Mouse (Mus musculus) MEL (cell line): ENCODE measurements around the gene Pofut1. TPM values are rescaled to one million over a fixed set of nuclear protein-coding genes. Genes with fewer than 3 reads are reported as not detected.

Experiments used
- DNase-seq: peaks from one replicate; pipeline ENCODE4 v3.0.0; 2011; ENCODE audit warnings: low read depth, low spot score
- H3K27ac ChIP-seq: 2 replicates; pipeline ENCODE4 v1.5.1; 2012; ENCODE audit warnings: low read depth, mild to moderate bottlenecking, control low read depth, low read length, moderate library complexity; ENCODE audit not compliant: control insufficient read depth
- H3K27me3 ChIP-seq, 2 experiments: fragments of 150-350 bp in 1 of 2; sonication (generic) in 1 of 2; 2 replicates each; pipeline ENCODE4 v1.6.1; 2012; ENCODE audit warnings: low read length in 2 of 2, mild to moderate bottlenecking in 2 of 2, improper control_type of control experiment in 1 of 2, moderate library complexity in 1 of 2; ENCODE audit not compliant: insufficient read depth in 2 of 2, control insufficient read depth in 1 of 2
- H3K36me3 ChIP-seq, 2 experiments: 2 replicates each; pipeline ENCODE4 v1.6.1; 2012 to 2014; ENCODE audit warnings: low read length in 2 of 2, improper control_type of control experiment in 1 of 2, inconsistent platforms in 1 of 2, mild to moderate bottlenecking in 1 of 2; ENCODE audit not compliant: insufficient read depth in 2 of 2, control insufficient read depth in 1 of 2
- H3K4me1 ChIP-seq, 2 experiments: fragments of 150-350 bp in 1 of 2; sonication (generic) in 1 of 2; 2 replicates each; pipeline ENCODE4 v1.6.1; 2012; ENCODE audit warnings: low read length in 2 of 2, improper control_type of control experiment in 1 of 2, mild to moderate bottlenecking in 1 of 2; ENCODE audit not compliant: insufficient read depth in 2 of 2, control insufficient read depth in 1 of 2
- H3K4me3 ChIP-seq, 2 experiments: fragments of 150-350 bp in 1 of 2; sonication (generic) in 1 of 2; 2 replicates each; pipeline ENCODE4 v1.5.1; 2012; ENCODE audit warnings: low read depth in 2 of 2, low read length in 2 of 2, mild to moderate bottlenecking in 2 of 2, moderate library complexity in 2 of 2, control low read depth in 1 of 2, improper control_type of control experiment in 1 of 2; ENCODE audit not compliant: control insufficient read depth in 1 of 2, insufficient read depth in 1 of 2
- H3K79me2 ChIP-seq: 2 replicates; pipeline ENCODE4 v1.6.1; 2012; ENCODE audit warnings: mild to moderate bottlenecking, low read length, moderate library complexity; ENCODE audit not compliant: control insufficient read depth, poor library complexity, insufficient read depth
- H3K9ac ChIP-seq: 2 replicates; pipeline ENCODE4 v1.6.1; 2012; ENCODE audit warnings: low read depth, mild to moderate bottlenecking, control low read depth, low read length, moderate library complexity; ENCODE audit not compliant: control insufficient read depth, poor library complexity, severe bottlenecking
- H3K9me3 ChIP-seq: fragments of 150-350 bp; sonication (generic); replicated peaks from 2 replicates; pipeline ENCODE4 v1.6.1; 2012; ENCODE audit warnings: mild to moderate bottlenecking, low read length, improper control_type of control experiment, moderate library complexity; ENCODE audit not compliant: insufficient read depth
- BHLHE40 ChIP-seq: IDR thresholded peaks from 2 replicates; pipeline ENCODE4 v1.6.1; 2012; ENCODE audit warnings: low read depth, mild to moderate bottlenecking, inconsistent platforms, low read length, improper control_type of control experiment, borderline replicate concordance
- CHD2 ChIP-seq: IDR thresholded peaks from 2 replicates; pipeline ENCODE4 v1.6.1; 2011; ENCODE audit warnings: low read length, improper control_type of control experiment
- ELF1 ChIP-seq: IDR thresholded peaks from 2 replicates; pipeline ENCODE4 v1.6.1; 2014; ENCODE audit warnings: low read depth, mild to moderate bottlenecking, inconsistent platforms, low read length, improper control_type of control experiment, moderate library complexity
- EP300 ChIP-seq, 2 experiments: IDR thresholded peaks; 2 replicates each; pipeline ENCODE4 v1.6.1; 2011; ENCODE audit warnings: improper control_type of control experiment in 2 of 2, low read length in 2 of 2, low read depth in 1 of 2, mild to moderate bottlenecking in 1 of 2
- GATA1 ChIP-seq: IDR thresholded peaks from 2 replicates; pipeline ENCODE4 v1.6.1; 2011; ENCODE audit warnings: low read depth, low read length, improper control_type of control experiment
- HCFC1 ChIP-seq: IDR thresholded peaks from 2 replicates; pipeline ENCODE4 v1.6.1; 2012; ENCODE audit warnings: low read depth, mild to moderate bottlenecking, inconsistent platforms, low read length, improper control_type of control experiment, moderate library complexity
- MAX ChIP-seq: IDR thresholded peaks from 2 replicates; pipeline ENCODE4 v1.6.1; 2011; ENCODE audit warnings: low read length, improper control_type of control experiment
- MEF2A ChIP-seq: IDR thresholded peaks from 2 replicates; pipeline ENCODE4 v1.6.1; 2014; ENCODE audit warnings: low read depth, mild to moderate bottlenecking, inconsistent platforms, low read length, improper control_type of control experiment; ENCODE audit not compliant: poor library complexity, insufficient replicate concordance, severe bottlenecking; ENCODE audit errors: extremely low read depth
- MYB ChIP-seq: IDR thresholded peaks from 2 replicates; pipeline ENCODE4 v1.6.1; 2011; ENCODE audit warnings: mild to moderate bottlenecking, low read depth, low read length, improper control_type of control experiment
- NELFE ChIP-seq: IDR thresholded peaks from 2 replicates; pipeline ENCODE4 v1.6.1; 2011; ENCODE audit warnings: low read depth, low read length, improper control_type of control experiment
- POLR2A ChIP-seq, 2 experiments: IDR thresholded peaks; 2 replicates each; pipeline ENCODE4 v1.6.1; 2011 to 2012; ENCODE audit warnings: low read length in 2 of 2, mild to moderate bottlenecking in 2 of 2, control low read depth in 1 of 2, improper control_type of control experiment in 1 of 2, low read depth in 1 of 2, moderate library complexity in 1 of 2; ENCODE audit not compliant: control insufficient read depth in 1 of 2, insufficient read depth in 1 of 2, poor library complexity in 1 of 2
- RCOR1 ChIP-seq: IDR thresholded peaks from 2 replicates; pipeline ENCODE4 v1.6.1; 2012; ENCODE audit warnings: low read depth, mild to moderate bottlenecking, inconsistent platforms, low read length, improper control_type of control experiment
- UBTF ChIP-seq: IDR thresholded peaks from 2 replicates; pipeline ENCODE4 v1.6.1; 2012; ENCODE audit warnings: low read depth, mild to moderate bottlenecking, inconsistent platforms, low read length, improper control_type of control experiment, moderate library complexity, borderline replicate concordance; ENCODE audit not compliant: insufficient read depth
- USF2 ChIP-seq, 2 experiments: IDR thresholded peaks; 2 replicates each; pipeline ENCODE4 v1.6.1; 2011 to 2012; ENCODE audit warnings: improper control_type of control experiment in 2 of 2, low read length in 2 of 2, borderline replicate concordance in 1 of 2, inconsistent platforms in 1 of 2, low read depth in 1 of 2, mild to moderate bottlenecking in 1 of 2; ENCODE audit not compliant: insufficient read depth in 1 of 2
- ZC3H11A ChIP-seq: IDR thresholded peaks from 2 replicates; pipeline ENCODE4 v1.6.1; 2012; ENCODE audit warnings: low read depth, mild to moderate bottlenecking, inconsistent platforms, low read length, improper control_type of control experiment
- ZKSCAN1 ChIP-seq: IDR thresholded peaks from 2 replicates; pipeline ENCODE4 v1.6.1; 2012; ENCODE audit warnings: low read depth, mild to moderate bottlenecking, inconsistent platforms, low read length, improper control_type of control experiment, moderate library complexity
- ZMIZ1 ChIP-seq: IDR thresholded peaks from 2 replicates; pipeline ENCODE4 v1.6.1; 2012; ENCODE audit warnings: low read depth, mild to moderate bottlenecking, inconsistent platforms, low read length, improper control_type of control experiment, moderate library complexity
- ZNF384 ChIP-seq: IDR thresholded peaks from 2 replicates; pipeline ENCODE4 v1.6.1; 2012; ENCODE audit warnings: low read depth, mild to moderate bottlenecking, inconsistent platforms, low read length, improper control_type of control experiment
- polyA plus RNA-seq, 2 experiments: library from polyadenylated mRNA; stranded (reverse) in 1 of 2; unstranded in 1 of 2; fragments of >175 nt in 1 of 2; fragments of >200 nt in 1 of 2; gene quantifications; 2 replicates each; pipeline versions ENCODE4 v1.2.1 to v1.2.4; 2012; ENCODE audit warnings: low replicate concordance in 2 of 2, low read depth in 1 of 2; ENCODE audit not compliant: insufficient read length in 2 of 2, insufficient read depth in 1 of 2, missing spikeins in 1 of 2
- total RNA-seq: library from RNA; depleted of rRNA; stranded (reverse); fragments of 300-350 nt; gene quantifications from 2 replicates; pipeline ENCODE4 v1.2.3, GENCODE M21; 2012

Gene Pofut1
- total and polyA plus RNA-seq, 3 experiments = 20.2 to 28.7 TPM; not detected in 1

DNA sequence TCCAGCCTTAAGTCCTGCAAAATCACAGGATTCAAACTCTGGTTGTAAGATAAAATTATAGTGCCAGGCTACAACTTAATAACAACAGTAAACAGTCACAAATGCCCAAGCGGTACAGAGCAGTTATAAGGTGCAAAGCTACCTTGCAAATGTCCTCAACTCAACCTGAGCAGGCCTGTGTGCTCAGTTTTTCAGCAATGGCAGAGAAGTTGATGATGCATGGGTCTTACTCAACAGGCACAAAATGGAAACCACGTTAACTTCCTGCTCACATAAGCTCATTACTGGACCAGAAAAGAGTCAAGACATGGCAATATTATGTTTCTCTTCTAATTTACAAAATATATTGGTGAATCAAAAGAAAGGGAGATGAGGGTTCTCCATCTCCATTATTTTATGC, 18.8 kb upstream of the Pofut1 start:
- no peaks in the 10 kb centered on the region for H3K9me3 ChIP-seq
- H3K4me3 ChIP-seq = peak overlapping the region; percentile 7 to 24; a peak in 1 of 4 replicates
- H3K79me2 ChIP-seq = peaks cover 5% of the 10 kb centered on the region
- TF ChIP-seq GATA1 (no peak), MYB (no peak), EP300 (IDR thresholded peaks at IDR 0.05; ENCODE audit: low read depth in 1 of 2, low read length in 2 of 2) (no peak), UBTF (no peak), ZKSCAN1 (no peak), ZMIZ1 (no peak), MEF2A (no peak), MAX (no peak), BHLHE40 (no peak), ZNF384 (no peak), HCFC1 (no peak), RCOR1 (no peak), ZC3H11A (no peak), USF2 (IDR thresholded peaks at IDR 0.05; ENCODE audit: borderline replicate concordance in 1 of 2, insufficient read depth in 1 of 2, low read depth in 1 of 2, low read length in 2 of 2) (no peak), ELF1 (no peak)
- peak; percentile 64 for DNase-seq
- no peaks in the 10 kb centered on the region for H3K27me3 ChIP-seq
- H3K4me1 ChIP-seq = peaks cover 15 to 47% of the 10 kb centered on the region in 2 experiments
- H3K36me3 ChIP-seq = peaks cover 0 to 31% of the 10 kb centered on the region in 2 experiments; a peak in 2 of 4 replicates
- H3K9ac ChIP-seq = peak overlapping the region; percentile 11; the same call in 1 of the 2 replicates
- peak overlapping the region; percentile 89 for H3K27ac ChIP-seq

DNA sequence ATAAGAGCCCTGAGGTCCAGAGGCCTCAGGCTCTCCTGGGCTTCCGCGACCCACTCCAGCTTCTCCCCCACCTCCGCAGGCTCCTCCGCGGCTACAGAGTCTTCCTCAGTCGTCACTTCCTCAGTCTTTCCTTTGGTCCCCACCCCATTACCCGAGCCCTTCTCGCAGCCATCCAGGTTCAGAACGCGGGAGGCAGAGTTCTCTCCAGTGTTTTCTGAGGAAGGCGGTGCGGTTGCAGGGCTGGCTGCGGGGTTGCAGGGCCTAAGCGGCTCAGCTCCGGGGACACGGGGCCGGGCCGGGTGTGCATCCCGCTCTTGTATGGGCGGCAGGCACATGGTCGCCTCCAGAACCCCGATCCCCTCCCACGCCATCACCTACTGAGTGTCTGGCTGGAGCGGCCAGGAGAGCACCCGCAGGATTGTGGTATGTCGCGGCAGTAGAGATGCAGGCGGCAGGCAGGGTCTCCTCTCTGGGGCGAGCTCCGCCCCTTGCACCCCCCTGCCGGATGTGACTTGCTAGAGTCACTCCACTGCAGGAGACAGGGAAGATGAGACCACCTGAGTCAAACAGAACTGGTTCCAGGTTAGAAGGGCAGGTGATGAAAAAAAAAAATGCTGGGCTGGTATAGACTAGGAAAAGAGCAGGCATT, 16.3 kb upstream of the Pofut1 start, which contains the start of gene Tspyl3:
Tspyl3 (minus strand) TSS at position 496 of the 649 bp plus-strand sequence.
- peak within 1 kb of the TSS; percentile 77 for H3K27ac ChIP-seq
- H3K4me3 ChIP-seq = peak within 1 kb of the TSS; percentile 80 to 90
- DNase-seq = peak; percentile 73
- TF ChIP-seq ZNF384 (peak; percentile 46; the same call in 1 of the 2 replicates), POLR2A (IDR thresholded peaks at IDR 0.05; ENCODE audit: control insufficient read depth in 1 of 2, insufficient read depth in 1 of 2, low read depth in 1 of 2, low read length in 2 of 2, poor library complexity in 1 of 2) (peak; percentile 38 to 52; a peak in 3 of 4 replicates), CHD2 (no peak), HCFC1 (peak; percentile 67), NELFE (peak; percentile 38), EP300 (IDR thresholded peaks at IDR 0.05; ENCODE audit: low read depth in 1 of 2, low read length in 2 of 2) (0 out of 4 replicates have a peak, but pooled peaks of 1 of the 2 experiments have one; percentile 2)
- H3K4me1 ChIP-seq = peaks cover 23 to 61% of the 10 kb centered on the region in 2 experiments
- no peaks in the 10 kb centered on the region for H3K27me3 ChIP-seq
- H3K36me3 ChIP-seq = peaks cover 0 to 42% of the 10 kb centered on the region in 2 experiments; a peak in 2 of 4 replicates
- H3K9me3 ChIP-seq = no peaks in the 10 kb centered on the region
- H3K9ac ChIP-seq = peak within 1 kb of the TSS; percentile 84
- H3K79me2 ChIP-seq = peaks cover 5% of the 10 kb centered on the region
